Mouse (Mus musculus) bone marrow, adult 2 months (tissue): ENCODE data around the gene Fmnl2. TPM values are rescaled to one million over a fixed set of nuclear protein-coding genes. Genes with fewer than 3 reads are reported as not detected.
A peak's percentile ranks its signal among the peaks of the same experiment; 100 is the strongest.

Experiments
- H3K27ac ChIP-seq: fragments of 200-500 bp; 2 replicates; pipeline ENCODE4 v1.5.1; 2012; ENCODE audit warnings: low read depth, mild to moderate bottlenecking, control low read depth, inconsistent platforms, low read length; ENCODE audit not compliant: control insufficient read depth, poor library complexity, insufficient read depth
- H3K4me1 ChIP-seq: fragments of 200-500 bp; 2 replicates; pipeline ENCODE4 v1.6.1; 2011; ENCODE audit warnings: low read length; ENCODE audit not compliant: control insufficient read depth, insufficient read depth
- H3K4me3 ChIP-seq: fragments of 200-500 bp; replicated peaks from 2 replicates; pipeline ENCODE3; 2011; ENCODE audit warnings: mild to moderate bottlenecking, low read depth, low read length, control low read depth; ENCODE audit not compliant: control insufficient read depth
- CTCF ChIP-seq: fragments of 200-500 bp; IDR thresholded peaks from 2 replicates; pipeline ENCODE4 v1.5.1; 2011; ENCODE audit warnings: low read length, control low read depth; ENCODE audit not compliant: control insufficient read depth, insufficient read depth
- POLR2A ChIP-seq: fragments of 200-500 bp; IDR thresholded peaks from 2 replicates; pipeline ENCODE4 v1.6.1; 2011; ENCODE audit warnings: low read depth, mild to moderate bottlenecking, control low read depth, low read length, borderline replicate concordance; ENCODE audit not compliant: control insufficient read depth
- WGBS: fragments of 180-500 bp; shearing (Covaris S2); methylation state at CpG from one replicate; pipeline ENCODE4 v1.1.7; 2018; 5-methylcytosine and 5-hydroxymethylcytosine counted together
- polyA plus RNA-seq: library from polyadenylated mRNA; stranded (reverse); fragments of >200 nt; gene quantifications from 2 replicates; pipeline ENCODE4 v1.2.4, GENCODE M21; 2011; ENCODE audit warnings: low replicate concordance; ENCODE audit not compliant: missing spikeins, insufficient read depth, insufficient read length

Fmnl2 gene
- polyA plus RNA-seq, 1 experiment = 9.2 TPM

- Histone ChIP-seq H3K4me1 (no peaks in the 10 kb centered on the region), H3K4me3 (no peak overlapping the region), H3K27ac (no peak overlapping the region)
- TF ChIP-seq POLR2A (no peak), CTCF (no peak)
- WGBS = 78% methylated on average over 11 of the region's 11 CpGs
These were observed 244.5 kb downstream of the Fmnl2 start for GRCm38 (mm10) chr2:53101885-53102740.

- no peak overlapping the region for H3K27ac ChIP-seq
- no peak overlapping the region for H3K4me3 ChIP-seq
- TF ChIP-seq POLR2A (no peak), CTCF (no peak)
- WGBS = 88% methylated on average over 2 of the region's 2 CpGs
- H3K4me1 ChIP-seq = no peaks in the 10 kb centered on the region
These were observed 245.2 kb downstream of the Fmnl2 start for GRCm38 (mm10) chr2:53102901-53103300.

GRCm38 (mm10) chr2:53105408-53105807, 247.7 kb downstream of the Fmnl2 start:
- no peak overlapping the region for H3K4me3 ChIP-seq
- H3K27ac ChIP-seq = no peak overlapping the region
- TF ChIP-seq POLR2A (no peak), CTCF (no peak)
- no peaks in the 10 kb centered on the region for H3K4me1 ChIP-seq
- 81% methylated on average over 10 of the region's 10 CpGs for WGBS

GRCm38 (mm10) chr2:53106056-53106455, 248.4 kb downstream of the Fmnl2 start:
- TF ChIP-seq POLR2A = no peak
- no peak for TF ChIP-seq CTCF
- Histone ChIP-seq H3K4me3 (no peak overlapping the region), H3K4me1 (no peaks in the 10 kb centered on the region), H3K27ac (no peak overlapping the region)
- WGBS = 85% methylated on average over 7 of the region's 7 CpGs

- H3K4me3 ChIP-seq = no peak overlapping the region
- H3K27ac ChIP-seq = no peak overlapping the region
- TF ChIP-seq POLR2A = no peak
- no peak for TF ChIP-seq CTCF
- WGBS = 88% methylated on average over 8 of the region's 8 CpGs
- H3K4me1 ChIP-seq = no peaks in the 10 kb centered on the region
These were observed 248.8 kb downstream of the Fmnl2 start for GRCm38 (mm10) chr2:53106472-53106871.

GRCm38 (mm10) chr2:53108547-53108946, 250.9 kb downstream of the Fmnl2 start:
- Histone ChIP-seq H3K4me3 (no peak overlapping the region), H3K4me1 (no peaks in the 10 kb centered on the region), H3K27ac (no peak overlapping the region)
- TF ChIP-seq POLR2A (no peak), CTCF (no peak)
- WGBS = 87% methylated on average over 5 of the region's 5 CpGs

- Histone ChIP-seq H3K4me3 (no peak overlapping the region), H3K4me1 (no peaks in the 10 kb centered on the region), H3K27ac (no peak overlapping the region)
- WGBS = 66% methylated on average over 5 of the region's 5 CpGs
- TF ChIP-seq POLR2A (no peak), CTCF (no peak)
These were observed 264.1 kb downstream of the Fmnl2 start for GRCm38 (mm10) chr2:53121797-53122196.

GRCm38 (mm10) chr2:53125998-53126397, 268.3 kb downstream of the Fmnl2 start:
- WGBS = 74% methylated on average over 3 of the region's 3 CpGs
- Histone ChIP-seq H3K4me1 (no peaks in the 10 kb centered on the region), H3K27ac (no peak overlapping the region), H3K4me3 (no peak overlapping the region)
- TF ChIP-seq CTCF (peak; percentile 8; the same call in 1 of the 2 replicates), POLR2A (no peak)
